Mouse (Mus musculus): ENCODE measurements around the gene Rasa2.
A peak's percentile ranks its signal among the peaks of the same experiment; 100 is the strongest.
"Not testable (repeated sequence)": the region's sequence is repeated elsewhere in the genome, so short reads cannot be mapped to it uniquely, and the experiment has no call there.

The Rasa2 gene

GRCm38 (mm10) chr9:96589346-96589745 lies 42.1 kb downstream of the Rasa2 start:
- no peak for DNase-seq (ENCODE audit: inconsistent ontology term)

GRCm38 (mm10) chr9:96583496-96583895 lies 47.9 kb downstream of the Rasa2 start:
- DNase-seq (ENCODE audit: inconsistent ontology term): peak; percentile 57

- peak; percentile 68 for DNase-seq (ENCODE audit: inconsistent ontology term)
These were observed 48.3 kb downstream of the Rasa2 start for GRCm38 (mm10) chr9:96583076-96583475.

- DNase-seq (ENCODE audit: inconsistent ontology term): no peak
These were observed 53.2 kb downstream of the Rasa2 start for GRCm38 (mm10) chr9:96578190-96578589.

- DNase-seq (ENCODE audit: inconsistent ontology term): no peak
These were observed 53.7 kb downstream of the Rasa2 start for GRCm38 (mm10) chr9:96577674-96578073.

DNA sequence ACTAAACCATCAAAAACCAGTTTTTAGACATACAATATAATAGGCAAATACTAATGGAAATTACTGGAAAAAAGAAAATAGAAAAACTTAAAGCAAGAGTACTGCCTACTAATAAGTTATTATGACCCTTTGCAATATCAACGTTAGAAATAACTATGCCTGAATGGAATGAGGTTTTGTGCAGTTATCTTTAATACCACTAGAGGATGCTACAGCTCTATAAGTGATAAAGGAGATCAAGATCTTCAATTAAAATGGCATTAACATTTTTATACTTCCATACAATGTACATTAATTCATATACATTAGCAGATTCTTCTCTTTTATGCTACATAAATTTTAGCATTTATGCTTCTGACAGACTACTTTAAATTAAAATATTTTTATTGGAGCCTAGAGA lies 58.2 kb downstream of the Rasa2 start:
- DNase-seq (ENCODE audit: inconsistent ontology term): peak; percentile 3

DNA sequence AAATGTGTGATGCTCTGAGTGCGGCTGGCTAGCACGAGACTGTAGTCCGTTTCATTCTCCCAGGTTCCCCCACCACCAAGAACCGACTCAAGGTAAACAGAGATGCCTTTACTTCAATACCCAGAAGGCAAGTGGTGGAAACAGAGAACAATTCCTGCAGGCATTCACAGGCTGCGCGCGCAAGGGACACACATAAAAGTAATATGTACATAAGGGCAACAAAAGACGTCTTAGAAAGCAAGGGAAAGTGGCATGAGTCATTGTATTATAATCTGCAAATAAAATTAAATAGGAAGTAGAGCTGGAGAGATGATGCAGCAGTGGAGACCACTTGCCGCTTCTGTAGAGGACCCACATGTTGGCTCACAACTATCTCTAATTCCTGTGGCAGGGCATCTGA lies 58.7 kb downstream of the Rasa2 start:
- DNase-seq (ENCODE audit: inconsistent ontology term): no peak

DNA sequence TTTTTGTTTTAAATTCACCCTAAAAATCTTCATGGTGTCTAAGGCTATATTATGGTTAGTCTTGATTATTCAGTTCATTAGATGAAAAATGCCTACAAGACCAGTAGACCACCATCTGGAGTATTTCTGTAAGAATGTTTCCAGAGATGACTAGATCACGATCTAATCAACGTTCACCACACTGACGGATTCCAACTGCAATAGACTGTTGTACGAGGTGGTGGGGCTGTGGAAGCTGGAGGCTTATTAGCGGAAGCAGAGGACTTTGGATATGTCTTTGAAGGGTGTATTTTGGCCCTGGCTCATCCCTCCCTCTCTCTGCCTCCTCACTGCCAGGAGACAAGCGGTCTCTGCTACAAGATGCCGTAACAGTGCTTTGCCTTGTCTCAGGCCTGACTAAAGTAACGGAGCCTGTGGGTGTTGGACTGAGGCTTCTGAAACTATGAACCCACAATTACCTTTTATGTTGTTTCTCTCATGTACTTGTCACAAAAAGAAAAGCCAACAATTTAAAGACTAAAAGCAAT lies 64.9 kb downstream of the Rasa2 start:
- DNase-seq (ENCODE audit: inconsistent ontology term): no peak

DNA sequence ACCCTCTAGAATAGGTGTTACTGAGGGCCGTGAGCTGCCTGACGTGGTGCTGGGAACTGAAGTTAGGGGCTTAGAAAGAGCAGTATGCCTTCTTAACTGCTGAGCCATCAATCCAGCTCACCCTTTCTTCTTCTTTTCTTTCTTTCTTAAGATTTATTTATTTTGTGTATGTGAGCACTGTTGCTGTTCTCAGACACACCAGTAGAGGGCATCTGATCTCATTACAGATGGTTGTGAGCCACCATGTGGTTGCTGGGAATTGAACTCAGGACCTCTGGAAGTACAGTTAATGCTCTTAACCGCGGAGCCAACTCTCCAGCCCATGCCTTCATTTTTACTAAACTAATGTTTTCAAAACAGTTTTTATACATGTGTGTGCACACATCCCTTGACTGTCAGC lies 67.9 kb downstream of the Rasa2 start:
- no peak for DNase-seq (ENCODE audit: inconsistent ontology term)

GRCm38 (mm10) chr9:96559148-96559547 lies 72.3 kb downstream of the Rasa2 start:
- no peak for DNase-seq (ENCODE audit: inconsistent ontology term)

- no peak for DNase-seq (ENCODE audit: inconsistent ontology term)
These were observed 72.8 kb downstream of the Rasa2 start for GRCm38 (mm10) chr9:96558594-96558993.

DNA sequence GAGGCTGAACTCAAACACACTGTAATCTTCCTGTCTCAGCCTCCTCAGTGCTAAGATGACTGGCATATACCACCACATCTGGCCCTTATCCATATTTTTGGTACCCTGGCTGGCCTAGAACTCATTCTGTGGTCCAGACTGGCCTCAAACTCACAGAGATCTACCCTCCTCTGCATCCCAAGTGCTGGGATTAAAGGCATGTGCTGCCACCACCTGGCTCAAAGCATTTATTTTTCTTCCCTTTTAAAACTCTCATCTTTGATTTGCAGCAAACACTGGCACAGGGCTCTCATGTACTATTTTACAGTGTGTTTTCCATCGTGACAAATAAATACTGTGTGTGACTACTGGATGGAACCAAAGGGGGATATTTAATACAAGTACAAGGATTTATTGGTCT lies 77.3 kb downstream of the Rasa2 start:
- no peak for DNase-seq (ENCODE audit: inconsistent ontology term)

GRCm38 (mm10) chr9:96545410-96545809 lies 86.0 kb downstream of the Rasa2 start:
- DNase-seq (ENCODE audit: inconsistent ontology term): no peak

- DNase-seq (ENCODE audit: inconsistent ontology term): peak; percentile 71
These were observed 87.5 kb downstream of the Rasa2 start for GRCm38 (mm10) chr9:96543643-96544640.

DNA sequence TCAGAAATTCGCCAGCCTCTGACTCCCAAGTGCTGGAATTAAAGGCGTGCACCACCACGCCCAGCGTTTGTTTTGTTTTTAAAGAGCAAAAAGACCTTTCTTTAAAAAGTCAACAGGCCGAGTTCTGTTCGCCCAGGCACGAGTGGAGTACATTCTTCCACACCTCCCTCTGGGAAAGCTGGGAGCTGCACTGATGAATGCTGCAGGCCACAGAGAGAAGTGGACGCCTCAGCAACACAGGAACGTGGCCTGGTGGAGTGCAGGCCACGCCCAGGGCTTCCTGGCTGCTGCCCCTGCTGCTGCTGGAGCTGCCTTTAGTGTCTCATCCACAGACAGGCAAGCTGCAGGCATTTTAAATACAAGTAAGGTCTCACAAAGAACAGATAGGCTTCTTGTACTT lies 92.5 kb downstream of the Rasa2 start:
- DNase-seq (ENCODE audit: inconsistent ontology term): peak; percentile 22

- no peak for DNase-seq (ENCODE audit: inconsistent ontology term)
These were observed 93.8 kb downstream of the Rasa2 start for GRCm38 (mm10) chr9:96537615-96537919.

DNA sequence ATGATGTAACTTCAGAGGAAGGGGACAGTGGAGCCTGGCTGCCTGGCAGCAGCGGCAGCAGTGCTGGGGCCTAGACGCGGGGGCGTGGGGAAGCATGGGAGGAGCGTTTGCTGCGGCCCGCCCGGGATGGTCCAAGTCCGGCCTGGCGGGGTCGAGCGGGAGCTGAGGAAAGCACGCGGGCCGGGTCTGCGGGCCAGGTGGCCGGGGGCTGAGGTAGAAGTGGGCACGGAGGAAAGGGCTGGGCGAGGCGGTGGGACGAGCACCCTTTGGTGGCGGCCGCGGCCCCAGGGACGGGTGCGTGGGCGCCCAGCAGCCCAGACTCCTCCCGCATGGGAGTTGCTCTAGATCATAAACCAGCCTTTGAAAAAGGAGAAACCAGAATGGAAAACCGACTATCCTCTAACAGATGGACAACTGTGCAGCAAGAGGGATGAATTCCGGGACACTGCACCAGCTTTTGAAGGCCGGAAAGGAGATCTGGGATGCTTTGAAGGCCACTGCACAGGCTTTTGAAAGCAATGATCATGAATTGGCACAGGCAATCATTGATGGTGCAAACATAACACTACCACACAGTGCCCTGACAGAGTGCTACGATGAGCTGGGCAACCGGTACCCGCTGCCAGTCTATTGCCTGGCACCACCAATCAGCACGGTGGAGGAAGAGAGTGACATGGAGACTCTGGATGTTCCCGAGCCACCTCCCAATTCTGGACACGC lies 94.4 kb downstream of the Rasa2 start:
- DNase-seq (ENCODE audit: inconsistent ontology term): peak; percentile 86

GRCm38 (mm10) chr9:96536093-96536492 lies 95.3 kb downstream of the Rasa2 start:
- DNase-seq (ENCODE audit: inconsistent ontology term): not testable (repeated sequence)

- no peak for DNase-seq (ENCODE audit: inconsistent ontology term)
These were observed 96.0 kb downstream of the Rasa2 start for GRCm38 (mm10) chr9:96535431-96535830.

DNA sequence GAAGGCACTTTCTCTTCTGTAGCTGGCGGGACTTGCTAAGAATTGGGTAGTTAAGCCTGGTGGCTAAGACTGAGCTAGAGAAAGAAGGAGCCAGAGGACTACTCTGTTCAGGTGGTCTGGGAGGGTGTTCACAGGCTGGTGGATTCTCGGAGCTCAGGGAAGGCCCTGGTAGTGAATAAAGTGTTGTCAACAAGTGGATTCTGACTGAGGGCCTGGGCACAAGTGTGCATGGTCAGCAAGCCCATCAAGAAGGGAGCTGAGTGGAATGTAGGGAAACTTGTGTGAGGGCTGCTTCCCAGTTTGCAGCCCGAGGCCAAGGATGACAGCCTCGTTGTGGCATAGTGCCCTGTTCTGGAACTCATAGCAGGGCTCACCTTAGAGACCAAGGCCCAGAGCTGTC lies 97.2 kb downstream of the Rasa2 start:
- no peak for DNase-seq (ENCODE audit: inconsistent ontology term)

- DNase-seq (ENCODE audit: inconsistent ontology term): no peak
These were observed 97.9 kb downstream of the Rasa2 start for GRCm38 (mm10) chr9:96533476-96533875.

GRCm38 (mm10) chr9:96532531-96532930 lies 98.9 kb downstream of the Rasa2 start:
- DNase-seq (ENCODE audit: inconsistent ontology term): no peak

- peak; percentile 6 for DNase-seq (ENCODE audit: inconsistent ontology term)
These were observed 100.7 kb downstream of the Rasa2 start for GRCm38 (mm10) chr9:96530674-96531081.

Data from Muller cell, postnatal 12 days (primary cell).